Mouse (Mus musculus): ENCODE results near the gene Ano2. TPM values are rescaled to one million over a fixed set of nuclear protein-coding genes. Genes with fewer than 3 reads are reported as not detected.

Gene Ano2
- total RNA-seq (2022), result 10 to 100 TPM; 12.5 to 19.7 (median 15.1) TPM

GRCm38 (mm10) chr6:125690057-125690703, at the start of gene Ano2:
Gene Ano2, plus strand, starts transcription at chr6:125690419.
- DNase-seq (ENCODE audit: low spot score in 2 of 2), result no peak

GRCm38 (mm10) chr6:125640486-125640885, 49.7 kb upstream of the Ano2 start:
- DNase-seq (ENCODE audit: low spot score in 2 of 2), result no peak

- peak in 1 of 2 experiments; percentile 83 for DNase-seq (ENCODE audit: low spot score in 2 of 2)
Measured at GRCm38 (mm10) chr6:125641146-125641545, 49.1 kb upstream of the Ano2 start.

GRCm38 (mm10) chr6:125648964-125649363, 41.3 kb upstream of the Ano2 start:
- DNase-seq (ENCODE audit: low spot score in 2 of 2), result no peak

GRCm38 (mm10) chr6:125651335-125651734, 38.9 kb upstream of the Ano2 start:
- DNase-seq (ENCODE audit: low spot score in 2 of 2), result no peak

- DNase-seq (ENCODE audit: low spot score in 2 of 2), result no peak
Measured at GRCm38 (mm10) chr6:125653416-125653815, 36.8 kb upstream of the Ano2 start.

- DNase-seq (ENCODE audit: low spot score in 2 of 2), result no peak
Measured at GRCm38 (mm10) chr6:125656921-125657320, 33.3 kb upstream of the Ano2 start.

- no peak for DNase-seq (ENCODE audit: low spot score in 2 of 2)
Measured at GRCm38 (mm10) chr6:125657966-125658365, 32.3 kb upstream of the Ano2 start.

GRCm38 (mm10) chr6:125661106-125661877, 28.9 kb upstream of the Ano2 start:
- DNase-seq (ENCODE audit: low spot score in 2 of 2), result peak; percentile 33 to 40

GRCm38 (mm10) chr6:125663906-125664305, 26.3 kb upstream of the Ano2 start:
- DNase-seq (ENCODE audit: low spot score in 2 of 2), result no peak

GRCm38 (mm10) chr6:125671835-125672234, 18.4 kb upstream of the Ano2 start:
- DNase-seq (ENCODE audit: low spot score in 2 of 2), result no peak

GRCm38 (mm10) chr6:125678492-125678891, 11.7 kb upstream of the Ano2 start:
- DNase-seq (ENCODE audit: low spot score in 2 of 2), result no peak

- no peak for DNase-seq (ENCODE audit: low spot score in 2 of 2)
Measured at GRCm38 (mm10) chr6:125680613-125681012, 9.6 kb upstream of the Ano2 start.

GRCm38 (mm10) chr6:125685420-125685819, 4.8 kb upstream of the Ano2 start:
- no peak for DNase-seq (ENCODE audit: low spot score in 2 of 2)

- no peak for DNase-seq (ENCODE audit: low spot score in 2 of 2)
Measured at GRCm38 (mm10) chr6:125687986-125688385, 2.2 kb upstream of the Ano2 start.

- DNase-seq (ENCODE audit: low spot score in 2 of 2), result no peak
Measured at GRCm38 (mm10) chr6:125701146-125701545, 10.9 kb downstream of the Ano2 start.

- peak; percentile 24 to 84 for DNase-seq (ENCODE audit: low spot score in 2 of 2)
Measured at GRCm38 (mm10) chr6:125711261-125711660, 21.0 kb downstream of the Ano2 start.

- no peak for DNase-seq (ENCODE audit: low spot score in 2 of 2)
Measured at GRCm38 (mm10) chr6:125726408-125726807, 36.2 kb downstream of the Ano2 start.

- DNase-seq (ENCODE audit: low spot score in 2 of 2), result no peak
Measured at GRCm38 (mm10) chr6:125727484-125727911, 37.3 kb downstream of the Ano2 start.

- DNase-seq (ENCODE audit: low spot score in 2 of 2), result no peak
Measured at GRCm38 (mm10) chr6:125729471-125729870, 39.3 kb downstream of the Ano2 start.

- DNase-seq (ENCODE audit: low spot score in 2 of 2), result no peak
Measured at GRCm38 (mm10) chr6:125729986-125730535, 39.8 kb downstream of the Ano2 start.

GRCm38 (mm10) chr6:125737511-125738285, 47.5 kb downstream of the Ano2 start:
- DNase-seq (ENCODE audit: low spot score in 2 of 2), result no peak
